Mouse (Mus musculus) kidney, embryonic 14.5 days (tissue): ENCODE data around the gene Josd1. TPM values are rescaled to one million over a fixed set of nuclear protein-coding genes. Genes with fewer than 3 reads are reported as not detected.

Experiments
- ATAC-seq: fragments of 200-750 bp; cut with Nextera tagmentation; 2 replicates; pipeline ENCODE4 v1.8.0; 2017; ENCODE audit warnings: moderate number of reproducible peaks, mild to moderate bottlenecking, moderate TSS enrichment, moderate library complexity; ENCODE audit not compliant: low FRiP score, low TSS enrichment
- H3K27ac ChIP-seq: fragments of 300-500 bp; sonication (generic); 2 replicates; pipeline ENCODE4 v1.5.1; 2014; ENCODE audit warnings: low read depth, mild to moderate bottlenecking, low read length, moderate library complexity, mixed read lengths
- H3K27me3 ChIP-seq: fragments of 300-500 bp; sonication (generic); 2 replicates; pipeline ENCODE4 v1.6.1; 2014; ENCODE audit warnings: mild to moderate bottlenecking, low read length; ENCODE audit not compliant: control insufficient read depth, insufficient read depth
- H3K36me3 ChIP-seq: fragments of 300-500 bp; sonication (generic); 2 replicates; pipeline ENCODE4 v1.6.1; 2014; ENCODE audit warnings: low read length, mixed read lengths; ENCODE audit not compliant: control insufficient read depth, insufficient read depth
- H3K4me1 ChIP-seq: fragments of 300-500 bp; sonication (generic); 2 replicates; pipeline ENCODE4 v1.6.1; 2014; ENCODE audit warnings: low read length, mixed read lengths; ENCODE audit not compliant: control insufficient read depth, insufficient read depth
- H3K4me2 ChIP-seq: fragments of 300-500 bp; sonication (generic); replicated peaks from 2 replicates; pipeline ENCODE4 v1.6.1; 2014; ENCODE audit warnings: low read depth, mild to moderate bottlenecking, low read length
- H3K4me3 ChIP-seq: fragments of 300-500 bp; sonication (generic); 2 replicates; pipeline ENCODE4 v1.5.1; 2014; ENCODE audit warnings: mild to moderate bottlenecking, low read length
- H3K9ac ChIP-seq: fragments of 300-500 bp; sonication (generic); 2 replicates; pipeline ENCODE4 v1.6.1; 2014; ENCODE audit warnings: low read depth, mild to moderate bottlenecking, low read length, moderate library complexity
- H3K9me3 ChIP-seq: fragments of 300-500 bp; sonication (generic); 2 replicates; pipeline ENCODE4 v1.6.1; 2016; ENCODE audit warnings: low read length; ENCODE audit not compliant: control insufficient read depth
- WGBS: fragments of 180-500 bp; shearing (Covaris S2); extraction: QIAGEN DNeasy Blood & Tissue Kit; methylation state at CpG from one replicate; pipeline ENCODE4 v1.1.7; 2014; 5-methylcytosine and 5-hydroxymethylcytosine counted together
- polyA plus RNA-seq: library from polyadenylated mRNA; unstranded; fragments of >200 nt; fragmentation: Nextera tagmentation; extraction: Ambion mirVana; gene quantifications from 2 replicates; pipeline ENCODE4 v1.2.1, GENCODE M21; 2014

The Josd1 gene
- polyA plus RNA-seq, 1 experiment from 2014 or later, result 13.0 TPM

GRCm38 (mm10) chr15:79657837-79658530 lies 29.7 kb downstream of the Josd1 start:
- WGBS, result 5% methylated on average over 16 of the region's 16 CpGs

GRCm38 (mm10) chr15:79656451-79656850 lies 31.3 kb downstream of the Josd1 start:
- no peak overlapping the region for H3K9ac ChIP-seq
- H3K27ac ChIP-seq, result no peak overlapping the region
- H3K9me3 ChIP-seq, result no peaks in the 10 kb centered on the region
- ATAC-seq, result no peak
- no peaks in the 10 kb centered on the region for H3K36me3 ChIP-seq
- no peak overlapping the region for H3K4me3 ChIP-seq
- H3K4me2 ChIP-seq, result no peak overlapping the region
- peaks cover 4% of the 10 kb centered on the region for H3K4me1 ChIP-seq
- H3K27me3 ChIP-seq, result no peaks in the 10 kb centered on the region
- 93% methylated on average over 14 of the region's 14 CpGs for WGBS

More at GRCm38 (mm10) chr15:79657837-79658530, 29.7 kb downstream of the Josd1 start:
- ATAC-seq, result peak; percentile 30
- peaks cover 4% of the 10 kb centered on the region for H3K4me1 ChIP-seq
- H3K4me3 ChIP-seq, result peak overlapping the region; percentile 67
- peak overlapping the region; percentile 72 for H3K9ac ChIP-seq
- peak overlapping the region; percentile 84 for H3K4me2 ChIP-seq
- no peaks in the 10 kb centered on the region for H3K9me3 ChIP-seq
- peak overlapping the region; percentile 90 for H3K27ac ChIP-seq
- no peaks in the 10 kb centered on the region; the same call in 1 of the 2 replicates for H3K36me3 ChIP-seq
- no peaks in the 10 kb centered on the region for H3K27me3 ChIP-seq

- Histone ChIP-seq H3K4me3 (no peak overlapping the region), H3K4me2 (no peak overlapping the region), H3K36me3 (no peaks in the 10 kb centered on the region; the same call in 1 of the 2 replicates), H3K4me1 (no peaks in the 10 kb centered on the region), H3K27me3 (no peaks in the 10 kb centered on the region), H3K27ac (no peak overlapping the region), H3K9me3 (no peaks in the 10 kb centered on the region), H3K9ac (no peak overlapping the region)
- WGBS, result 81% methylated on average over 4 of the region's 4 CpGs
- no peak for ATAC-seq
Observed at GRCm38 (mm10) chr15:79651481-79651880, 36.2 kb downstream of the Josd1 start.

GRCm38 (mm10) chr15:79650569-79650968 lies 37.1 kb downstream of the Josd1 start:
- H3K9ac ChIP-seq, result no peak overlapping the region
- H3K4me3 ChIP-seq, result no peak overlapping the region
- no peaks in the 10 kb centered on the region for H3K9me3 ChIP-seq
- H3K4me1 ChIP-seq, result no peaks in the 10 kb centered on the region
- H3K27ac ChIP-seq, result no peak overlapping the region
- no peaks in the 10 kb centered on the region for H3K27me3 ChIP-seq
- H3K4me2 ChIP-seq, result no peak overlapping the region
- no peaks in the 10 kb centered on the region; the same call in 1 of the 2 replicates for H3K36me3 ChIP-seq
- peak; percentile 55; the same call in 1 of the 2 replicates for ATAC-seq

GRCm38 (mm10) chr15:79648130-79648529 lies 39.6 kb downstream of the Josd1 start:
- 85% methylated on average over 12 of the region's 12 CpGs for WGBS
- H3K9me3 ChIP-seq, result no peaks in the 10 kb centered on the region
- H3K4me1 ChIP-seq, result no peaks in the 10 kb centered on the region
- ATAC-seq, result no peak
- no peak overlapping the region for H3K4me2 ChIP-seq
- H3K9ac ChIP-seq, result no peak overlapping the region
- no peak overlapping the region for H3K4me3 ChIP-seq
- H3K36me3 ChIP-seq, result no peaks in the 10 kb centered on the region; the same call in 1 of the 2 replicates
- no peaks in the 10 kb centered on the region for H3K27me3 ChIP-seq
- no peak overlapping the region for H3K27ac ChIP-seq

GRCm38 (mm10) chr15:79645483-79645882 lies 42.2 kb downstream of the Josd1 start:
- no peaks in the 10 kb centered on the region for H3K27me3 ChIP-seq
- H3K36me3 ChIP-seq, result no peaks in the 10 kb centered on the region; the same call in 1 of the 2 replicates
- H3K4me3 ChIP-seq, result no peak overlapping the region
- no peak overlapping the region for H3K4me2 ChIP-seq
- no peaks in the 10 kb centered on the region for H3K4me1 ChIP-seq
- no peak overlapping the region for H3K27ac ChIP-seq
- no peak overlapping the region for H3K9ac ChIP-seq
- no peaks in the 10 kb centered on the region for H3K9me3 ChIP-seq
- 88% methylated on average over 2 of the region's 2 CpGs for WGBS
- ATAC-seq, result no peak

- WGBS, result 61% methylated on average over 11 of the region's 12 CpGs
- H3K27me3 ChIP-seq, result no peaks in the 10 kb centered on the region
- ATAC-seq, result no peak
- no peak overlapping the region for H3K4me3 ChIP-seq
- no peak overlapping the region for H3K27ac ChIP-seq
- H3K36me3 ChIP-seq, result 0 out of 2 replicates have a peak, but pooled peaks cover 2% of the 10 kb centered on the region
- H3K4me1 ChIP-seq, result no peaks in the 10 kb centered on the region
- no peak overlapping the region for H3K4me2 ChIP-seq
- no peaks in the 10 kb centered on the region for H3K9me3 ChIP-seq
- no peak overlapping the region for H3K9ac ChIP-seq
Observed at GRCm38 (mm10) chr15:79641135-79641817, 46.4 kb downstream of the Josd1 start.

GRCm38 (mm10) chr15:79630471-79630870 lies 57.2 kb downstream of the Josd1 start:
- peaks cover 7% of the 10 kb centered on the region; the same call in 1 of the 2 replicates for H3K36me3 ChIP-seq
- WGBS, result 33% methylated on average over 2 of the region's 2 CpGs

More at GRCm38 (mm10) chr15:79630471-79630870, 57.2 kb downstream of the Josd1 start:
- Histone ChIP-seq H3K9me3 (no peaks in the 10 kb centered on the region), H3K4me3 (no peak overlapping the region), H3K27me3 (no peaks in the 10 kb centered on the region), H3K9ac (no peak overlapping the region), H3K27ac (no peak overlapping the region), H3K4me2 (no peak overlapping the region), H3K4me1 (no peaks in the 10 kb centered on the region)
- ATAC-seq, result no peak
